Mouse (Mus musculus) testis, adult 2 months (tissue): ENCODE measurements around the gene Tfb2m. TPM values are rescaled to one million over a fixed set of nuclear protein-coding genes. Genes with fewer than 3 reads are reported as not detected.
A peak's percentile ranks its signal among the peaks of the same experiment; 100 is the strongest.
"Not testable (repeated sequence)": the region's sequence is repeated elsewhere in the genome, so short reads cannot be mapped to it uniquely, and the experiment has no call there.

ENCODE experiments used
- H3K27ac ChIP-seq: fragments of 200-500 bp; 2 replicates; pipeline ENCODE4 v1.5.1; 2012; ENCODE audit warnings: low read depth, low read length; ENCODE audit not compliant: control insufficient read depth, insufficient read depth
- H3K27me3 ChIP-seq: fragments of 200-500 bp; 2 replicates; pipeline ENCODE4 v1.6.1; 2012; ENCODE audit warnings: mild to moderate bottlenecking, low read length, moderate library complexity; ENCODE audit not compliant: control insufficient read depth, insufficient read depth
- H3K36me3 ChIP-seq: fragments of 200-500 bp; 2 replicates; pipeline ENCODE4 v1.6.1; 2012; ENCODE audit warnings: mild to moderate bottlenecking, low read length; ENCODE audit not compliant: control insufficient read depth, insufficient read depth
- H3K4me1 ChIP-seq: fragments of 200-500 bp; 2 replicates; pipeline ENCODE4 v1.6.1; 2012; ENCODE audit warnings: low read length; ENCODE audit not compliant: control insufficient read depth, insufficient read depth
- H3K4me3 ChIP-seq: fragments of 200-500 bp; 2 replicates; pipeline ENCODE4 v1.5.1; 2012; ENCODE audit warnings: low read depth, mild to moderate bottlenecking, low read length, moderate library complexity, mixed read lengths; ENCODE audit not compliant: control insufficient read depth
- CTCF ChIP-seq: fragments of 200-500 bp; IDR thresholded peaks from 2 replicates; pipeline ENCODE4 v1.5.1; 2012; ENCODE audit warnings: low read depth, mild to moderate bottlenecking, inconsistent platforms, low read length, moderate library complexity; ENCODE audit not compliant: control insufficient read depth, insufficient read depth, insufficient replicate concordance
- POLR2A ChIP-seq: fragments of 200-500 bp; IDR thresholded peaks from 2 replicates; pipeline ENCODE4 v1.6.1; 2012; ENCODE audit warnings: low read depth, mild to moderate bottlenecking, inconsistent platforms, low read length, moderate library complexity; ENCODE audit not compliant: control insufficient read depth
- polyA plus RNA-seq: library from polyadenylated mRNA; depleted of rRNA; stranded (reverse); fragments of >200 nt; gene quantifications from 2 replicates; pipeline ENCODE4 v1.2.3, GENCODE M21; 2012; rRNA removed

Gene Tfb2m
- polyA plus RNA-seq: 4.9 and 6.7 TPM in 2 replicates

GRCm38 (mm10) chr1:179545768-179546550 lies at the start of gene Tfb2m, which contains the start of gene Cnst:
TSS of gene Tfb2m (minus strand) at chr1:179546267.
TSS of gene Cnst (plus strand) at chr1:179546370.
- H3K27ac ChIP-seq: peak within 1 kb of the TSS; percentile 87

GRCm38 (mm10) chr1:179592972-179593371 lies 46.9 kb upstream of the Tfb2m start:
- Histone ChIP-seq H3K36me3 (no peaks in the 10 kb centered on the region), H3K27ac (peak overlapping the region; percentile 68), H3K4me3 (peak overlapping the region; percentile 58), H3K4me1 (peaks cover 3% of the 10 kb centered on the region), H3K27me3 (no peaks in the 10 kb centered on the region)
- TF ChIP-seq CTCF: peak; percentile 20; the same call in 1 of the 2 replicates
- no peak for TF ChIP-seq POLR2A

More at GRCm38 (mm10) chr1:179545768-179546550, at the start of gene Tfb2m, which contains the start of gene Cnst:
- H3K4me1 ChIP-seq, H3K27me3 ChIP-seq, H3K36me3 ChIP-seq: not testable (repeated sequence)
- 0 out of 2 replicates have a peak, but pooled peaks have one; percentile 13 for TF ChIP-seq POLR2A
- peak within 1 kb of the TSS; percentile 90 for H3K4me3 ChIP-seq

- Histone ChIP-seq H3K36me3 (no peaks in the 10 kb centered on the region), H3K4me3 (no peak overlapping the region), H3K27ac (no peak overlapping the region), H3K27me3 (no peaks in the 10 kb centered on the region), H3K4me1 (peaks cover 3% of the 10 kb centered on the region)
- no peak for TF ChIP-seq CTCF
- no peak for TF ChIP-seq POLR2A
Measured at GRCm38 (mm10) chr1:179592143-179592542, 46.1 kb upstream of the Tfb2m start.

GRCm38 (mm10) chr1:179591639-179592038 lies 45.6 kb upstream of the Tfb2m start:
- peaks cover 3% of the 10 kb centered on the region for H3K4me1 ChIP-seq
- TF ChIP-seq CTCF: no peak
- no peak for TF ChIP-seq POLR2A
- no peaks in the 10 kb centered on the region for H3K36me3 ChIP-seq
- H3K4me3 ChIP-seq: no peak overlapping the region
- no peak overlapping the region for H3K27ac ChIP-seq
- H3K27me3 ChIP-seq: no peaks in the 10 kb centered on the region

GRCm38 (mm10) chr1:179588230-179588629 lies 42.2 kb upstream of the Tfb2m start:
- Histone ChIP-seq H3K27ac (no peak overlapping the region), H3K4me3 (no peak overlapping the region), H3K4me1 (peaks cover 3% of the 10 kb centered on the region), H3K36me3 (no peaks in the 10 kb centered on the region), H3K27me3 (no peaks in the 10 kb centered on the region)
- TF ChIP-seq POLR2A (no peak), CTCF (no peak)

GRCm38 (mm10) chr1:179586430-179587095 lies 40.5 kb upstream of the Tfb2m start:
- Histone ChIP-seq H3K27ac (no peak overlapping the region), H3K36me3 (no peaks in the 10 kb centered on the region), H3K27me3 (no peaks in the 10 kb centered on the region), H3K4me3 (no peak overlapping the region), H3K4me1 (no peaks in the 10 kb centered on the region)
- TF ChIP-seq CTCF: no peak

GRCm38 (mm10) chr1:179585646-179586045 lies 39.6 kb upstream of the Tfb2m start:
- Histone ChIP-seq H3K27me3 (no peaks in the 10 kb centered on the region), H3K4me3 (no peak overlapping the region), H3K4me1 (no peaks in the 10 kb centered on the region), H3K36me3 (no peaks in the 10 kb centered on the region), H3K27ac (no peak overlapping the region)
- no peak for TF ChIP-seq CTCF
- TF ChIP-seq POLR2A: no peak
